Mouse (Mus musculus): ENCODE measurements around the gene Ripk1.

DNA sequence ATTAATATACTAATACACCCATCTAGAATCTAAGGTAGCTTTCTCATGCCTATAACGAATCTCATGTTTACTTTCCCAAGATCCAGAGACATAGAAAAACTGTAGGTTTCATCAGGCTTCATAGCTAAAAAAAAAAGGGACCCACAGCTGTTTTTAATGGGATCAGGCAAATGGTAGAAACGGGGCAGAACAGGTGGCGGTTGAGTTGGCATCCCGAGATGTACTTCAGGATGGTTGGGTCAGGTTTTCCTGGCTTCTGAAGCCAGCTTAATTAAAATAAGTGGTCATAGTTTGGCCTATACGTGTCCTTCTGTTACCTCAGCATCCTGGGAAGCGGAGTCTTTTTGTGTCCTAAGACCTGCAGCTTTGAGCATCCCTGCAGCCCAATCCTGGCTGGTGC, 69.7 kb downstream of the Ripk1 start:
- TF ChIP-seq CTCF (IDR thresholded peaks at IDR 0.05; ENCODE audit: control insufficient read depth, insufficient read depth, low read length) (no peak), POLR2A (IDR thresholded peaks at IDR 0.05; ENCODE audit: borderline replicate concordance, control insufficient read depth, low read depth, low read length) (no peak)

Data from bone marrow, adult 2 months (tissue).